ENCODE assay signal across 34 mouse cellular contexts in the genomic region with DNA sequence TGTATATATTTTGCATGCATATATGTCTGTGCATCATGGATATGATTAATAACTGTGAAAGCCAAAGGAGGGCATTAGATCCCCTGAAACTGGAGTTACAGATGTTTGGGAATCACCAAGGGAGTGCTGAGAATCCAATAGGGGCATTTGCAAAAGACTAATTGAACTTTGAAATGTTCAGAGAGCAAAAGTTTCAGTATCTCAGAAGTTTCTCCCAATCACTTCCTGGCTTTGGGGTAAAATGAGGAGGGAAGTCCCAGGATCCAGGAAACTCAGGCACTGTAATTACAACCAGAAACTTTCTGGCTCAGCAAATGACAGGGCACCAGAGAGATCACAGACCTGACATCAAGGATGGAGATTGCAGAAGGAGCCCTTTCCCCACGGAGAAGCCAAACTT. TPM values are rescaled to one million over a fixed set of nuclear protein-coding genes. Genes with fewer than 3 reads are reported as not detected.
"Had no signal": no experiment of that assay in that cellular context is flagged by ENCODE, and none has a peak within 500 bp of the region (broad histone marks: within the 10 kb centered on the region; RNA-seq: fewer than 3 reads in every experiment).

A gene (plus strand): TSS at position 301 of the 400 bp plus-strand sequence.

- H3K36me3 ChIP-seq: embryonic facial prominence, embryonic 10.5 days; embryonic facial prominence, embryonic 12.5 days; embryonic facial prominence, embryonic 13.5 days; embryonic facial prominence, embryonic 15.5 days; forebrain, embryonic 10.5 days; forebrain, embryonic 12.5 days; forebrain, embryonic 15.5 days had no signal

- H3K27me3 ChIP-seq: embryonic facial prominence, embryonic 12.5 days; embryonic facial prominence, embryonic 13.5 days; embryonic facial prominence, embryonic 15.5 days; forebrain, embryonic 12.5 days; forebrain, embryonic 13.5 days; forebrain, embryonic 15.5 days had no signal

- H3K4me1 ChIP-seq: embryonic facial prominence, embryonic 10.5 days; embryonic facial prominence, embryonic 12.5 days; embryonic facial prominence, embryonic 13.5 days; embryonic facial prominence, embryonic 15.5 days; forebrain, embryonic 10.5 days; forebrain, embryonic 12.5 days; forebrain, embryonic 13.5 days; forebrain, embryonic 15.5 days had no signal

- H3K4me3 ChIP-seq: embryonic facial prominence, embryonic 10.5 days; embryonic facial prominence, embryonic 12.5 days; embryonic facial prominence, embryonic 13.5 days; embryonic facial prominence, embryonic 15.5 days; erythroblast, embryonic 14.5 days; forebrain, embryonic 10.5 days; forebrain, embryonic 12.5 days; forebrain, embryonic 13.5 days; forebrain, embryonic 15.5 days; gastrocnemius, adult 2 months; heart, adult 2 months had no signal

- H3K27ac ChIP-seq: embryonic facial prominence, embryonic 10.5 days; embryonic facial prominence, embryonic 12.5 days; embryonic facial prominence, embryonic 13.5 days; embryonic facial prominence, embryonic 15.5 days; forebrain, embryonic 10.5 days; forebrain, embryonic 12.5 days; forebrain, embryonic 13.5 days; forebrain, embryonic 15.5 days; gastrocnemius, adult 2 months; heart, adult 2 months had no signal

- DNase-seq: cerebellum, adult 8-10 months; cerebellum, adult 9-10 months; cerebellum, adult 9-11 months; cerebellum, postnatal 10 days; cerebellum, postnatal 14 days; cerebellum, postnatal 25 days; cerebellum, postnatal 36 days; embryo, embryonic 11 days; forebrain, postnatal 0 days; gastrocnemius, adult 2 months; gastrocnemius, postnatal 10 days; gastrocnemius, postnatal 14 days; gastrocnemius, postnatal 25 days; gastrocnemius, postnatal 36 days; heart, adult 11 months; heart, adult 18-20 months; heart, adult 2 months had no signal

RNA-seq across cellular contexts. Expression of the gene that starts here (rescaled TPM):
- polyA plus RNA-seq: cortical plate, adult 2 months; embryonic facial prominence, embryonic 10.5 days; embryonic facial prominence, embryonic 11.5 days; embryonic facial prominence, embryonic 12.5 days; embryonic facial prominence, embryonic 13.5 days; embryonic facial prominence, embryonic 14.5 days; embryonic facial prominence, embryonic 15.5 days; erythroblast, embryonic 14.5 days; forebrain, embryonic 10.5 days; forebrain, embryonic 11.5 days; forebrain, embryonic 12.5 days; forebrain, embryonic 13.5 days; forebrain, embryonic 14.5 days; forebrain, embryonic 15.5 days; forebrain, embryonic 16.5 days; forebrain, postnatal 0 days; frontal cortex, adult 2 months; gonadal fat pad, adult 2 months; heart, adult 2 months had no signal
